Comparison of ENCODE assay signal across 27 mouse cellular contexts in genomic region chr10:96609356-96610345, GRCm38 (mm10). TPM values are rescaled to one million over a fixed set of nuclear protein-coding genes. Genes with fewer than 3 reads are reported as not detected.
DNase-seq lines count a peak whose midpoint lies in the region; ATAC-seq lines count a peak whose summit lies in the region.
"Had no signal": no experiment of that assay in that cellular context is flagged by ENCODE, and none has a peak within 500 bp of the region (broad histone marks: within the 10 kb centered on the region; RNA-seq: fewer than 3 reads in every experiment).

No protein-coding gene starts in this region.

- H3K27ac ChIP-seq in midbrain, embryonic 11.5 days (ENCODE audit: low read depth, low read length), result no peak overlapping the region
- H3K27ac ChIP-seq in midbrain, embryonic 10.5 days (replicated peaks), result no peak overlapping the region
- H3K27ac ChIP-seq: embryonic facial prominence, embryonic 12.5 days; forebrain, embryonic 12.5 days; heart, embryonic 15.5 days; hindbrain, embryonic 15.5 days; liver, embryonic 13.5 days; neural tube, embryonic 13.5 days had no signal

- H3K27me3 ChIP-seq in midbrain, embryonic 11.5 days (ENCODE audit: control insufficient read depth, insufficient read depth, low read length), result no peaks in the 10 kb centered on the region
- H3K27me3 ChIP-seq in midbrain, embryonic 10.5 days (ENCODE audit: low read depth, poor library complexity, severe bottlenecking), result no peaks in the 10 kb centered on the region
- H3K27me3 ChIP-seq: embryonic facial prominence, embryonic 12.5 days; forebrain, embryonic 12.5 days; heart, embryonic 15.5 days; hindbrain, embryonic 15.5 days; liver, embryonic 13.5 days; neural tube, embryonic 13.5 days had no signal

- H3K36me3 ChIP-seq in midbrain, embryonic 11.5 days (ENCODE audit: control insufficient read depth, insufficient read depth, low read length), result no peaks in the 10 kb centered on the region
- no peaks in the 10 kb centered on the region for H3K36me3 ChIP-seq in midbrain, embryonic 10.5 days
- H3K36me3 ChIP-seq: embryonic facial prominence, embryonic 12.5 days; forebrain, embryonic 12.5 days; heart, embryonic 15.5 days; hindbrain, embryonic 15.5 days; liver, embryonic 13.5 days; neural tube, embryonic 13.5 days had no signal

- H3K4me2 ChIP-seq in midbrain, embryonic 11.5 days, result no peak overlapping the region
- H3K4me2 ChIP-seq: embryonic facial prominence, embryonic 12.5 days; forebrain, embryonic 12.5 days; heart, embryonic 15.5 days; hindbrain, embryonic 15.5 days; liver, embryonic 13.5 days; neural tube, embryonic 13.5 days had no signal

- no peaks in the 10 kb centered on the region for H3K9me3 ChIP-seq in midbrain, embryonic 11.5 days (ENCODE audit: control insufficient read depth, low read length)
- no peaks in the 10 kb centered on the region for H3K9me3 ChIP-seq in midbrain, embryonic 10.5 days (replicated peaks)
- H3K9me3 ChIP-seq: embryonic facial prominence, embryonic 12.5 days; forebrain, embryonic 12.5 days; heart, embryonic 15.5 days; hindbrain, embryonic 15.5 days; liver, embryonic 13.5 days; neural tube, embryonic 13.5 days had no signal

- intact Hi-C loops in left cerebral cortex, postnatal 25 days (cut with DNase I), result loop anchor here (10.0 kb wide), 1 partner anchor 465 kb away; no protein-coding TSS in a partner anchor

- H3K4me1 ChIP-seq in midbrain, embryonic 11.5 days (ENCODE audit: control insufficient read depth, insufficient read depth, low read length), result no peaks in the 10 kb centered on the region
- no peaks in the 10 kb centered on the region for H3K4me1 ChIP-seq in midbrain, embryonic 10.5 days
- H3K4me1 ChIP-seq: embryonic facial prominence, embryonic 12.5 days; forebrain, embryonic 12.5 days; heart, embryonic 15.5 days; hindbrain, embryonic 15.5 days; neural tube, embryonic 13.5 days had no signal

- no peak overlapping the region for H3K4me3 ChIP-seq in midbrain, embryonic 11.5 days (ENCODE audit: low read depth, low read length)
- no peak overlapping the region for H3K4me3 ChIP-seq in midbrain, embryonic 10.5 days
- H3K4me3 ChIP-seq: embryonic facial prominence, embryonic 12.5 days; forebrain, embryonic 12.5 days; heart, embryonic 15.5 days; hindbrain, embryonic 15.5 days; liver, embryonic 13.5 days; neural tube, embryonic 13.5 days had no signal

- WGBS in midbrain, embryonic 11.5 days, result 86% methylated on average over 8 of the region's 8 CpGs
- 88% methylated on average over 8 of the region's 8 CpGs for WGBS in midbrain, embryonic 10.5 days

- no peak for ATAC-seq in midbrain, embryonic 11.5 days (ENCODE audit: low FRiP score)
- ATAC-seq: intestine, embryonic 16.5 days had no signal

- H3K9ac ChIP-seq in midbrain, embryonic 11.5 days (ENCODE audit: low read length), result no peak overlapping the region
- H3K9ac ChIP-seq: embryonic facial prominence, embryonic 12.5 days; forebrain, embryonic 12.5 days; heart, embryonic 15.5 days; hindbrain, embryonic 15.5 days; liver, embryonic 13.5 days; neural tube, embryonic 13.5 days had no signal

- peak; percentile 12 for DNase-seq in midbrain, embryonic 11.5 days (ENCODE audit: low spot score, missing footprints)
- DNase-seq in midbrain, embryonic 10.5 days (ENCODE audit: low spot score), result no peak
- DNase-seq in CD4-positive, CD25-positive, alpha-beta regulatory T cell, adult 2 months (ENCODE audit: low read depth, low spot score), result peak; percentile 65
- DNase-seq in R1 (ENCODE audit: low read depth, low spot score), result peak; percentile 76
- DNase-seq in fat pad, adult 2 months (ENCODE audit: extremely low read depth, low read depth, low spot score), result peak; percentile 23
- no peak for DNase-seq in B cell, adult 2 months
- DNase-seq in left cerebral cortex, postnatal 25 days (ENCODE audit: low spot score in 2 of 2), result no peak
- DNase-seq in lung, postnatal 10 days, result no peak
- DNase-seq: adrenal gland, postnatal 25 days; cerebellum, adult 11 months; cerebellum, postnatal 10 days; gastrocnemius, postnatal 36 days; heart, postnatal 4 days; kidney, adult 9 months; kidney, postnatal 14 days; layer of hippocampus, postnatal 36 days; liver, embryonic 13.5 days; lung, adult 2 months; midbrain, embryonic 14.5 days; right cerebral cortex, postnatal 4 days; thymus, postnatal 36 days had no signal

RNA-seq across cellular contexts. Expression of gene Btg1, which starts 7.2 kb away (rescaled TPM):
- polyA plus RNA-seq in midbrain, embryonic 11.5 days (2014; fragmentation: Nextera tagmentation; extraction: Ambion mirVana), result 44.7 and 47.5 TPM in 2 replicates
- 30.5 and 38.9 TPM in 2 replicates for polyA plus RNA-seq in midbrain, embryonic 10.5 days (2016; fragmentation: Nextera tagmentation; extraction: Ambion mirVana)
- total RNA-seq in left cerebral cortex, postnatal 25 days (2021), result 10 to 100 TPM; 35.1 to 37.3 TPM

Comparison
In these comparisons a context has a peak if more than half of its experiments do, and no peak if none do; other contexts are left out.
1. DNase-seq: peak in midbrain, embryonic 11.5 days (single experiment), CD4-positive, CD25-positive, alpha-beta regulatory T cell, adult 2 months (single experiment), R1 (single experiment) and fat pad, adult 2 months (single experiment); none in midbrain, embryonic 10.5 days (single experiment), B cell, adult 2 months (0 of 2), left cerebral cortex, postnatal 25 days (0 of 2) and lung, postnatal 10 days (single experiment).